Mouse (Mus musculus): ENCODE results near the gene Mylk3. TPM values are rescaled to one million over a fixed set of nuclear protein-coding genes. Genes with fewer than 3 reads are reported as not detected.

The Mylk3 gene
- polyA plus RNA-seq, 2 experiments: 42.1 to 48.7 TPM

GRCm38 (mm10) chr8:85431281-85432167 is 45.4 kb upstream of the Mylk3 start:
- H3K27me3 ChIP-seq (ENCODE audit: control insufficient read depth, insufficient read depth, low read length): no peaks in the 10 kb centered on the region
- TF ChIP-seq EP300 (IDR thresholded peaks at IDR 0.05; ENCODE audit: low read depth) (no peak), CTCF (IDR thresholded peaks at IDR 0.05; ENCODE audit: low read depth) (no peak)
- peaks cover 28% of the 10 kb centered on the region in 2 experiments for H3K4me1 ChIP-seq (replicated peaks; ENCODE audit: control insufficient read depth in 2 of 2, insufficient read depth in 2 of 2, low read length in 1 of 2)
- DNase-seq (ENCODE audit: low read depth in 3 of 3, low spot score in 3 of 3) (peak in 1 of 3 experiments; percentile 47), ATAC-seq (ENCODE audit: insufficient read depth) (no peak)
- WGBS (ENCODE audit: insufficient replicate concordance): 15% methylated on average over 10 of the region's 10 CpGs
- H3K9ac ChIP-seq (replicated peaks): peak overlapping the region; percentile 96
- peak overlapping the region; percentile 83 to 90 for H3K4me3 ChIP-seq (ENCODE audit: insufficient read depth in 1 of 2, low read depth in 2 of 2, low read length in 2 of 2)
- H3K27ac ChIP-seq: no peak overlapping the region
- H3K9me3 ChIP-seq (ENCODE audit: control insufficient read depth, low read length): no peaks in the 10 kb centered on the region
- H3K4me2 ChIP-seq (ENCODE audit: low read depth): peak overlapping the region; percentile 68
- no peaks in the 10 kb centered on the region for H3K36me3 ChIP-seq (replicated peaks; ENCODE audit: control insufficient read depth, insufficient read depth, low read depth)

DNA sequence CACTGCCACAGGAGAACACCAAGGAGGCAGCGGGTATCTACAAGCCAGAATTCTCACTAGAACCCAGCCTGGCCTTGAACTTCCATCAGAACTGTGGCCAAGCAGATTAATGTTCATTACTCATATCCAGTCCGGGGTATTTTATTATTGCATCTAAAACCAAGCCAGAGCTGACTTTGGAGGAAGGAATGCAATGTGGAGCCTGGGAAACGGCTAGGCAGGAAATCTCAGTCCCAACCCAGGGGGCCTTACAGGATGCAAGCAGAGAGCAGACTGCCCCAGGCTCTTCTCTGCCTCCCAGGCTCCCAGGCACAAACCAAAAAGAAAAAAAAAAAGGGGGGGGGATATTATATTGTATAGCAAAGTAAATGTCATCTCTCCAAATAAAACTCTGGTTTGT is 44.7 kb upstream of the Mylk3 start:
- no peaks in the 10 kb centered on the region for H3K9me3 ChIP-seq (ENCODE audit: control insufficient read depth, low read length)
- no peaks in the 10 kb centered on the region for H3K27me3 ChIP-seq (ENCODE audit: control insufficient read depth, insufficient read depth, low read length)
- H3K27ac ChIP-seq: no peak overlapping the region
- H3K36me3 ChIP-seq (replicated peaks; ENCODE audit: control insufficient read depth, insufficient read depth, low read depth): no peaks in the 10 kb centered on the region
- ATAC-seq (ENCODE audit: insufficient read depth): no peak
- H3K4me2 ChIP-seq (ENCODE audit: low read depth): peak overlapping the region; percentile 68
- peaks cover 31 to 32% of the 10 kb centered on the region in 2 experiments for H3K4me1 ChIP-seq (replicated peaks; ENCODE audit: control insufficient read depth in 2 of 2, insufficient read depth in 2 of 2, low read length in 1 of 2)
- DNase-seq (ENCODE audit: low read depth in 3 of 3, low spot score in 3 of 3): no peak
- WGBS (ENCODE audit: insufficient replicate concordance): 34% methylated on average over 3 of the region's 3 CpGs
- H3K9ac ChIP-seq (replicated peaks): no peak overlapping the region
- H3K4me3 ChIP-seq (ENCODE audit: insufficient read depth in 1 of 2, low read depth in 2 of 2, low read length in 2 of 2): peak overlapping the region in 1 of 2 experiments; percentile 13; a peak in 1 of 4 replicates
- no peak for TF ChIP-seq EP300 (IDR thresholded peaks at IDR 0.05; ENCODE audit: low read depth)
- no peak for TF ChIP-seq CTCF (IDR thresholded peaks at IDR 0.05; ENCODE audit: low read depth)

DNA sequence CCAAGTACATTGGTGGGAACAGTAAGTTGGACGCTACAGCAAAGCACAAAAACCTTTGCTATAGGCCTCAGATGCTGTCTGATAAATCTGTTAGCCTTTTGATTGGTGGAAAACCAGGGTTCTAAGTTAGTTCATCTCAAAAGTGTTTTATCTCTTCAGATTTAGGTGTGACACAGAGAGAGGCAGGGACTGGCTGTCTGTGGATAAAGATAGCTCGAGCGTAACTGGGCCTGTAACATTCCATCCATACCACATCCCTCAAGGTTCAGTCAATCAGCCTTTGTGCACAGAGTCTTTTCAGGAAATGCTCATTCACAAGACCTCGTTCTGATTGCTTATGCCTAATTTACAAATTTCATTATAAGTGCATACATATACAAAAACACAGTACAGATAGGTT is 43.1 kb upstream of the Mylk3 start:
- 11% methylated on average over 4 of the region's 4 CpGs for WGBS (ENCODE audit: insufficient replicate concordance)
- H3K9me3 ChIP-seq (ENCODE audit: control insufficient read depth, low read length): no peaks in the 10 kb centered on the region
- TF ChIP-seq EP300 (IDR thresholded peaks at IDR 0.05; ENCODE audit: low read depth): no peak
- TF ChIP-seq CTCF (IDR thresholded peaks at IDR 0.05; ENCODE audit: low read depth): no peak
- no peak overlapping the region for H3K4me3 ChIP-seq (ENCODE audit: insufficient read depth in 1 of 2, low read depth in 2 of 2, low read length in 2 of 2)
- H3K9ac ChIP-seq (replicated peaks): no peak overlapping the region
- DNase-seq (ENCODE audit: low read depth in 3 of 3, low spot score in 3 of 3) (peak; percentile 31 to 56 (median 42)), ATAC-seq (ENCODE audit: insufficient read depth) (no peak)
- no peak overlapping the region for H3K27ac ChIP-seq
- H3K4me1 ChIP-seq (replicated peaks; ENCODE audit: control insufficient read depth in 2 of 2, insufficient read depth in 2 of 2, low read length in 1 of 2): peaks cover 35 to 39% of the 10 kb centered on the region in 2 experiments
- H3K36me3 ChIP-seq (replicated peaks; ENCODE audit: control insufficient read depth, insufficient read depth, low read depth): no peaks in the 10 kb centered on the region
- no peaks in the 10 kb centered on the region for H3K27me3 ChIP-seq (ENCODE audit: control insufficient read depth, insufficient read depth, low read length)
- peak overlapping the region; percentile 35 for H3K4me2 ChIP-seq (ENCODE audit: low read depth)

DNA sequence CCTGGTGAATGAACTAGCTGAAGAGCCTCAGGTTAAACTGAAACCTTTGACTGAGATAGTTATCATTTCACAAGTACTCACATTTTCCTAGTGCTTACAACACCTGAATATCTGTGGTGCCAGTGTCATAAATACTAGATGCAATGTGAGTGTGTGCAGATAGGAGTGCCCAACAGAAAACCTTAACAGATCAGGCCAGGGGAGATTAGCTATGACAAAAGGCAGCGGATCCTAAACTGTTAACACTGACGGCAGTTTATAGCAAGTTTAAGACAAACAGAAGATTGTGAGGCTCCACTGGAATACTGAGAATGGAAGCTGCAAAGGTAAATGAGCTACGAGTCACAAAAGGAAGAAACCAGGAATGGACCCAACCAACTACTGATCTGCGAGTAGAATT is 40.9 kb upstream of the Mylk3 start:
- Histone ChIP-seq H3K9ac (replicated peaks) (no peak overlapping the region), H3K9me3 (ENCODE audit: control insufficient read depth, low read length) (no peaks in the 10 kb centered on the region), H3K27ac (no peak overlapping the region), H3K4me1 (replicated peaks; ENCODE audit: control insufficient read depth in 2 of 2, insufficient read depth in 2 of 2, low read length in 1 of 2) (peaks cover 35 to 40% of the 10 kb centered on the region in 2 experiments), H3K4me3 (ENCODE audit: insufficient read depth in 1 of 2, low read depth in 2 of 2, low read length in 2 of 2) (no peak overlapping the region), H3K27me3 (ENCODE audit: control insufficient read depth, insufficient read depth, low read length) (no peaks in the 10 kb centered on the region), H3K4me2 (ENCODE audit: low read depth) (peak overlapping the region; percentile 24; the same call in 1 of the 2 replicates), H3K36me3 (replicated peaks; ENCODE audit: control insufficient read depth, insufficient read depth, low read depth) (no peaks in the 10 kb centered on the region; the same call in 1 of the 2 replicates)
- ATAC-seq (ENCODE audit: insufficient read depth): no peak
- 26% methylated on average over 4 of the region's 4 CpGs for WGBS (ENCODE audit: insufficient replicate concordance)
- TF ChIP-seq CTCF (IDR thresholded peaks at IDR 0.05; ENCODE audit: low read depth): no peak
- peak; percentile 72 for TF ChIP-seq EP300 (IDR thresholded peaks at IDR 0.05; ENCODE audit: low read depth)
- DNase-seq (ENCODE audit: low read depth in 3 of 3, low spot score in 3 of 3): no peak

- Histone ChIP-seq H3K4me3 (ENCODE audit: insufficient read depth in 1 of 2, low read depth in 2 of 2, low read length in 2 of 2) (no peak overlapping the region), H3K4me1 (replicated peaks; ENCODE audit: control insufficient read depth in 2 of 2, insufficient read depth in 2 of 2, low read length in 1 of 2) (peaks cover 6 to 15% of the 10 kb centered on the region in 2 experiments), H3K27ac (no peak overlapping the region), H3K9ac (replicated peaks) (no peak overlapping the region), H3K9me3 (ENCODE audit: control insufficient read depth, low read length) (no peaks in the 10 kb centered on the region), H3K4me2 (ENCODE audit: low read depth) (no peak overlapping the region), H3K27me3 (ENCODE audit: control insufficient read depth, insufficient read depth, low read length) (no peaks in the 10 kb centered on the region), H3K36me3 (replicated peaks; ENCODE audit: control insufficient read depth, insufficient read depth, low read depth) (no peaks in the 10 kb centered on the region; the same call in 1 of the 2 replicates)
- no peak for TF ChIP-seq EP300 (IDR thresholded peaks at IDR 0.05; ENCODE audit: low read depth)
- TF ChIP-seq CTCF (IDR thresholded peaks at IDR 0.05; ENCODE audit: low read depth): no peak
- ATAC-seq (ENCODE audit: insufficient read depth) (no peak), DNase-seq (ENCODE audit: low read depth in 3 of 3, low spot score in 3 of 3) (no peak)
- WGBS (ENCODE audit: insufficient replicate concordance): 68% methylated on average over 1 of the region's 1 CpGs
Measured at GRCm38 (mm10) chr8:85421329-85421728, 35.2 kb upstream of the Mylk3 start.

All from liver, embryonic 14.5 days (tissue).